Mouse (Mus musculus): Measurements from ENCODE around the gene Bri3.

- TF ChIP-seq CTCF (conservative IDR thresholded peaks at IDR 0.05; ENCODE audit: insufficient read depth, insufficient read length, low read depth, low read length): no peak
- no peak for TF ChIP-seq POLR2A (IDR thresholded peaks at IDR 0.05; ENCODE audit: low read depth, low read length)
These were observed 34.2 kb downstream of the Bri3 start for GRCm38 (mm10) chr5:144278374-144278960.
